Mouse (Mus musculus) brain, embryonic 14.5 days (tissue): Measurements from ENCODE around the gene Rbm6.

Source experiments
- CTCF ChIP-seq: fragments of 200-500 bp; IDR thresholded peaks from 2 replicates; pipeline ENCODE4 v1.5.1; 2012; ENCODE audit warnings: inconsistent platforms, mild to moderate bottlenecking, moderate library complexity, borderline replicate concordance; ENCODE audit not compliant: insufficient read depth, insufficient read length; ENCODE audit errors: extremely low read depth
- POLR2A ChIP-seq: fragments of 200-500 bp; IDR thresholded peaks from 2 replicates; pipeline ENCODE4 v1.6.1; 2012; ENCODE audit warnings: mild to moderate bottlenecking, inconsistent platforms, borderline replicate concordance; ENCODE audit not compliant: poor library complexity, insufficient read depth, insufficient read length, severe bottlenecking; ENCODE audit errors: extremely low read depth

- TF ChIP-seq POLR2A = no peak
- TF ChIP-seq CTCF = peak; percentile 16; the same call in 1 of the 2 replicates
Observed at GRCm38 (mm10) chr9:107888267-107888850, 15.3 kb upstream of the Rbm6 start.
